Mouse (Mus musculus) lung, adult 2 months (tissue): ENCODE measurements around the gene Rhoc.

ENCODE experiments used
- CTCF ChIP-seq: fragments of 200-500 bp; IDR thresholded peaks from 2 replicates; pipeline ENCODE4 v1.5.1; 2011; ENCODE audit warnings: mild to moderate bottlenecking, low read length, control low read depth; ENCODE audit not compliant: insufficient read depth
- POLR2A ChIP-seq: fragments of 200-500 bp; IDR thresholded peaks from 2 replicates; pipeline ENCODE4 v1.6.1; 2011; ENCODE audit warnings: low read depth, mild to moderate bottlenecking, control low read depth, low read length, borderline replicate concordance; ENCODE audit errors: extremely low read depth

DNA sequence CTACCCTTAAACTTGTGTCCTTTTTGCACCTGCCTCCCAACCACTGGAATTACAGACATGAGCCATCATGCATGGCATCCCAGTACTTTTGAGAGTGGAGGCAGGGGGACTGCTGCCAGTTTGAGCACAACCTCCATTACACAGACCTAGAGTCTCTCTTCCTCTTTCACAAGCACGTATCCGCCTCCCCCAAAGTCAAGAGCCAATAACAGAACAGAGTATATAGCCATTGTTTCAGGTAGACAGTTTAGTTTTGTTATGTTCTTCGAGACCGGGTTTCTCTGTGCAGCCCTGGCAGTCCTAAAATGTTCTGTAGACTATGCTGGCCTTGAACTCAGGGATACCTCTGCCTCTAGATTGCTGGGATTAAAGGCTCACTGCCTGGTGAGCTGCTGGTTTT is 24.1 kb downstream of the Rhoc start:
- no peak for TF ChIP-seq POLR2A
- TF ChIP-seq CTCF, result no peak
